Mouse (Mus musculus) embryonic facial prominence, embryonic 13.5 days (tissue): ENCODE measurements around the gene Gtpbp4. TPM values are rescaled to one million over a fixed set of nuclear protein-coding genes. Genes with fewer than 3 reads are reported as not detected.
A peak's percentile ranks its signal among the peaks of the same experiment; 100 is the strongest.

Experiments used
- ATAC-seq: fragments of 200-750 bp; cut with Nextera tagmentation; 2 replicates; pipeline ENCODE4 v1.8.0; 2017; ENCODE audit warnings: low read depth; ENCODE audit not compliant: insufficient number of reproducible peaks, insufficient read depth, low FRiP score, low TSS enrichment
- H3K27ac ChIP-seq: fragments of 300-500 bp; sonication (generic); 2 replicates; pipeline ENCODE4 v1.5.1; 2015; ENCODE audit warnings: moderate library complexity, mild to moderate bottlenecking, inconsistent platforms
- H3K27me3 ChIP-seq: fragments of 300-500 bp; sonication (generic); 2 replicates; pipeline ENCODE4 v1.6.1; 2015; ENCODE audit warnings: mild to moderate bottlenecking, inconsistent platforms
- H3K36me3 ChIP-seq: fragments of 300-500 bp; sonication (generic); 2 replicates; pipeline ENCODE4 v1.6.1; 2015; ENCODE audit warnings: mild to moderate bottlenecking, inconsistent platforms
- H3K4me1 ChIP-seq: fragments of 300-500 bp; sonication (generic); 2 replicates; pipeline ENCODE4 v1.6.1; 2015; ENCODE audit warnings: inconsistent platforms
- H3K4me2 ChIP-seq: fragments of 300-500 bp; sonication (generic); 2 replicates; pipeline ENCODE4 v1.6.1; 2015; ENCODE audit warnings: moderate library complexity, mild to moderate bottlenecking, inconsistent platforms
- H3K4me3 ChIP-seq: fragments of 300-500 bp; sonication (generic); 2 replicates; pipeline ENCODE4 v1.5.1; 2015; ENCODE audit warnings: mild to moderate bottlenecking, inconsistent platforms
- H3K9ac ChIP-seq: fragments of 300-500 bp; sonication (generic); 2 replicates; pipeline ENCODE4 v1.6.1; 2015; ENCODE audit warnings: mild to moderate bottlenecking, inconsistent platforms
- H3K9me3 ChIP-seq: fragments of 300-500 bp; sonication (generic); 2 replicates; pipeline ENCODE4 v1.6.1; 2016; ENCODE audit warnings: inconsistent platforms
- WGBS: fragments of 180-500 bp; shearing (Covaris S2); methylation state at CpG from one replicate; pipeline ENCODE4 v1.1.7; 2015; ENCODE audit warnings: mixed read lengths; 5-methylcytosine and 5-hydroxymethylcytosine counted together
- polyA plus RNA-seq: library from polyadenylated mRNA; unstranded; fragments of >200 nt; fragmentation: Nextera tagmentation; extraction: Ambion mirVana; gene quantifications from 2 replicates; pipeline ENCODE4 v1.2.1, GENCODE M21; 2015

Gtpbp4 gene
- 89.4 and 100 TPM in 2 replicates for polyA plus RNA-seq

DNA sequence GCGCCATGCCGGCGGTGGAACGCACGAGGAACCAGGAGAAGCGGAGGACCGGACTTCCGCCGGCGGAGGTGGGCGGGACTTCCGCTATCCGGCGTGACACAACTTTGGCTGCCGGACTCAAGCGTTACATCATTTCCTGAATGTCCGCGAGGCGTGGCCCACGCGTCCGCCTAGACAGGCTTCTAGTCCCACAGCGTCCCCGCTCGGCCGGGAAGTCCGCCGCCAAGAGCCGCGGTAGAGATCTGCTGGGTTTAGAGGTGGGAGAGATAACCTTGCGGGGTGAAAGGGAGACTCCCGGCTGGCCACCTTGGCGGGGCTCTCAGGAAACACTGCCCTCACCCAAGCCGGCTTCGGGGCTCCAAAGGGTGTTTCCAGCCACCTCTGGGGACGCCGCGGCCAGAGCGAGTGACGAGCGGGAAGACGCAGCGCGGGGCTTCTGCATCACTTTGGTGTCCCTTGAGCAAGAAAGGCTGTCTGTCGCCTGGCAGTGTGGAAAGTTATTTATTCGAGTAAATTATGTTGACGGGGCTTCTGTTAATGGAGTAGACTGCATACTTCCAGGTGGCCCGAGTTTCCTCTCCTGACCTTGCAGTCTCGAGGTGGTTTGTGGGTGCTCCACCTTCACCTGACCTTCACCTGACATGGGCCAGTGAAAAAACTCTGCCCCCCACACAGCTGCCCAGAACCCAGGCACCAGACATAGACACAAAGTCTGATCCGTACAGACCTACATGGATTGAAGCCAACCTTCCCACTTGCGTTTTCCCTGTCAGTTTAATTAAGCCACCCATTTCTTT is at the start of gene Gtpbp4:
TSS of gene Gtpbp4 (minus strand) at position 94 of the 797 bp plus-strand sequence.
- 1% methylated on average over 51 of the region's 51 CpGs for WGBS
- Histone ChIP-seq H3K4me2 (peak within 1 kb of the TSS; percentile 88), H3K4me3 (peak within 1 kb of the TSS; percentile 97), H3K9ac (peak within 1 kb of the TSS; percentile 94), H3K27me3 (no peaks in the 10 kb centered on the region), H3K9me3 (no peaks in the 10 kb centered on the region), H3K36me3 (peaks cover 6% of the 10 kb centered on the region; the same call in 1 of the 2 replicates), H3K27ac (peak within 1 kb of the TSS; percentile 55; the same call in 1 of the 2 replicates), H3K4me1 (peaks cover 9% of the 10 kb centered on the region; the same call in 1 of the 2 replicates)
- ATAC-seq: peak; percentile 96

DNA sequence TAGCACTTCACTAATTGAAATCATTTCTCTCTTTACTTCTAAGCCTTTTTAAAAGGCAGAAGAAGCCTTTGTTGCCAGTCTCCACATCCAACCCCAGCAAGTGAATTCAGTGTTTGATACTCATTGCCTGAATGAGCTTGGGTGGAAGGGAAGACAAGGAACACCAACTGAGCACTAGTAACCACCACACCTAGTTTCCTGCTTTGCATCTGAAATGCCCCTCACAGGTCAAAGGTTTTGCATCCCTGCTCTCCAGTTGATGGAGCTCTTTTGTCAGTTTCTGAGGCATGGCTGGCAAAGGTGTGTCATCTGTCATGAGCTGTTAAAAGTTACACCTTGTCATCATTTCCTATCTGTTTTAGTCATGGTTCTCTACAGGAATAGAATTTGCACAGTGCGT is 48.8 kb upstream of the Gtpbp4 start:
- ATAC-seq: no peak
- Histone ChIP-seq H3K27me3 (no peaks in the 10 kb centered on the region), H3K9me3 (no peaks in the 10 kb centered on the region), H3K4me3 (no peak overlapping the region), H3K4me1 (no peaks in the 10 kb centered on the region), H3K9ac (no peak overlapping the region), H3K36me3 (no peaks in the 10 kb centered on the region), H3K4me2 (no peak overlapping the region), H3K27ac (no peak overlapping the region)
- WGBS: 98% methylated on average over 1 of the region's 1 CpGs

DNA sequence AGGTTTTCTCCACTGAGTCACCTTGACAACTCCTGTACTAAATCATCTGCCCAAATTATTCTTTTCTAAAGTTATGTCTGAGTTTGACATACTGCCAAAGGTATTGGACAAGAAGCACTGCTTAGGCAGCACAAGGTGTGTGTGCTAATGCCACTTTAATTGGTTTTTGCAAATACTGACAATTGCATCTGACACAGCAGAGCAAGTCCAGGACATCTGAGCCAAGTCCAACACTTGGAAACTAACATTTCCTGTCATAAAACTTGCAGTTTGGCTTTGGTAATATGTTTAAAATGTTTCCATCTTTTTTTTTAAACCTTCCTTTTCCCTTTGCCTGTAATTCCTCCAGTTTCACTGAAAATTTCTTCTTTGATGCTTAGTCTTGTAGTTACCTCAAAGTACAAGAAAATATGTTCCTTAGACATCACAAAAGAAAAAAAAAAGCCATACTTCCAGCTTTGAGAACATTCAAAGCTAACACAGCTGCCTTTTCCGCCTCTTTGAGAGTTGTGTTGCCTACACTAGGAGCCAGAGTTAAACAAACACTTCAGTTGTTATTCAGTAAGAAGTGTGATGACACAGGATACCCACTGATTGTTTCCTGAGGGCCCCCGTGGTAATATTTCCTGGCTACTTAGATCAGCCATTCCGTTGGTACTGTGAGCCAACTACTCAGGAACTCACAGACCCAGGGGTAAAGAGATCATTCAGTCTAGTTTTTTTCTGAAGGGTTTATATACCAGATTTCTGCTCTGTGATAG is 47.6 kb upstream of the Gtpbp4 start:
- no peak overlapping the region for H3K4me2 ChIP-seq
- ATAC-seq: no peak
- 38% methylated on average over 3 of the region's 3 CpGs for WGBS
- H3K9me3 ChIP-seq: no peaks in the 10 kb centered on the region
- no peaks in the 10 kb centered on the region for H3K27me3 ChIP-seq
- no peaks in the 10 kb centered on the region for H3K4me1 ChIP-seq
- H3K27ac ChIP-seq: no peak overlapping the region
- H3K36me3 ChIP-seq: no peaks in the 10 kb centered on the region
- H3K9ac ChIP-seq: no peak overlapping the region
- H3K4me3 ChIP-seq: no peak overlapping the region

DNA sequence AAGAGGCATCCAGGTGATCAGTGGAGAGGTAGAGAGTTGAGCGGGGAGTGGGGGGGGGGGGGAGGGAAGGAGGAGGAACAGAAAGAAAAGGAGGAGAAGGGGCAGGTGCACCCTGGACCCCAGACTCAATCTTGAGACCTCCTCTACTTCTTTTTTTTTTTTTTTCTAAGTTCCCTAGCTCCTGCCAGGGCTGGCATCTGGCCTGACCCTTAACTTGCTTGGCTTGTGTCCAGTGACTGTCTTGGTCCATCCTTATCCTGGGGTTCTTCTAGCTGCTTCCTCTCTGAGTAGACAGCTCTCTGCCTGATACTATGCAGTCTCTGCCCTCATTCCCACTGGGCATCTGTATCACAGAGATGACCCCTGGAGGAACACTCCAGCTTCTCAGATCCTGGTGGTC is 44.7 kb upstream of the Gtpbp4 start:
- Histone ChIP-seq H3K4me3 (no peak overlapping the region), H3K4me1 (no peaks in the 10 kb centered on the region), H3K36me3 (no peaks in the 10 kb centered on the region), H3K9me3 (no peaks in the 10 kb centered on the region), H3K4me2 (no peak overlapping the region), H3K27ac (no peak overlapping the region), H3K9ac (no peak overlapping the region), H3K27me3 (no peaks in the 10 kb centered on the region)
- 100% methylated on average over 1 of the region's 1 CpGs for WGBS
- no peak for ATAC-seq

DNA sequence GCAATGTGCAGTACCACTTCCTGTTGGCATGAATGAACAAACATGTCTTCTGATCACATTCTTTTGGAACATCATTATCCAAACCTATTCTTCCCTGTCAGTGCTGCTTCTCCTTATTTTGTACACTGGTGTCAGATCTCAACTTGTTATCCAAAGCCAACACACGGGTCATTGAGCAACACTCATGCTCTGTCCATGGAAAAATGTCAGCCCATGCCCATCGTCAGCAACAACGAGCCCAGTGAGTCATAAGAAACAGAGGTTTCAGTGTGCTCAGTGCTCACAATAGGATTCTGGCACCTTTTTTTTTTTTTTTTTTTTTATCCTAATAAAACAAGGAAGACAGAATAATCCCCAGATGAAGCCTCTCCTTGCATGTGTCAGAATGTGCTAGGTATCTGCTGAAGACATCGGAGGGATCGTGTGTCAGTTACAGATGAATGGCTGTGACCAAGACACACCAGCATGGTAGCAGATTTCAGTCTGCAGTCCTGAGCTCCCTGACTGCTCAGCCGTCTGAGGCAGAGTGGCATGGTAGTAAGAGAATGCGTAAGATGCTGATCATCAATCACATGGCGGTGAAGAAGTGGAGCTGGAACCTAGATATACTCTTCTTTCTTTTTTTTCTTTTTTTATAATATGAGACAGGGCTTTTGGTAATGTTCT is 36.2 kb upstream of the Gtpbp4 start:
- H3K9ac ChIP-seq: no peak overlapping the region
- H3K27me3 ChIP-seq: no peaks in the 10 kb centered on the region
- H3K4me1 ChIP-seq: no peaks in the 10 kb centered on the region
- H3K4me2 ChIP-seq: no peak overlapping the region
- no peak overlapping the region for H3K4me3 ChIP-seq
- no peaks in the 10 kb centered on the region for H3K36me3 ChIP-seq
- 81% methylated on average over 8 of the region's 8 CpGs for WGBS
- ATAC-seq: no peak
- no peaks in the 10 kb centered on the region for H3K9me3 ChIP-seq
- H3K27ac ChIP-seq: no peak overlapping the region

DNA sequence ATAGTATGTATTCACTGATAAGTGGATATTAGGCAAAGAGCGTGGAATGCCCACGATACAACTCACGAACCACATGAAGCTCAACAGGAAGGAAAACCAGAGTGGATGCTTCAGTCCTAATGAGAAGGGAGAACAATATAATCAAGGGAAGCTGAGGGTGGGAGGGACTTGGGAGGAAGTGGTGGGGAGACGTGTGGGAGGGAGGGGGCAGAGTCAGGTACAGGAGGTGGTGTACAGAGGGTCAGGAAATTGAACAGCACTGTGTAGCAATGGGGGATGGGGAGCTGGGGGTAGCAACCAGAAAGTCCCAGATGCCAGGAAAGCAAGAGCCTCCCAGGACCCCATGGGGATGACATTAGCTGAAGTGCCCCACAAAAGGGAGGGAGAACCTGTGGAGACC is 34.5 kb upstream of the Gtpbp4 start:
- no peaks in the 10 kb centered on the region for H3K9me3 ChIP-seq
- H3K4me2 ChIP-seq: no peak overlapping the region
- no peak overlapping the region for H3K9ac ChIP-seq
- no peaks in the 10 kb centered on the region for H3K27me3 ChIP-seq
- H3K4me3 ChIP-seq: no peak overlapping the region
- ATAC-seq: no peak
- whole genome bisulfite sequencing: 85% methylated on average over 4 of the region's 4 CpGs
- H3K36me3 ChIP-seq: no peaks in the 10 kb centered on the region
- no peaks in the 10 kb centered on the region for H3K4me1 ChIP-seq
- H3K27ac ChIP-seq: no peak overlapping the region

DNA sequence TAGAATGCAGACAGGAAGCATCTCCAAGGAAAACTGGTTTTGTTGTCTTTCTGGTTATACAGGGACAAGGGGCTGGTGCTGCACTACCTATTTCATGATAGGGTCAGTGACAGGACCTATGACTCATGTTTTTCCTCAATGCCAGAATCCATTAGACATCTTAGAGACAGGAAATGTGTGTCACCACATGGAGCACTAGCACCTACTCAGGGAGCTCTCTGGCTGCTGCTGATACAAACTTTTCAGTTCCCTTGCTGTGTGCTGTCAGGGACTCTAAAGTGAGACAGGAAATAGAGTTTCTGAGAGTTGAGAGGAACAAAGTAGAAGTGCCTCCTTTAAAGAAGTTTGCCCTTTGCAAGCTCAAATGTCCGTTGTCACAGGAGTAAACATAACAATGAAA is 31.4 kb upstream of the Gtpbp4 start:
- Histone ChIP-seq H3K4me3 (no peak overlapping the region), H3K27me3 (no peaks in the 10 kb centered on the region), H3K9ac (no peak overlapping the region), H3K4me1 (no peaks in the 10 kb centered on the region), H3K27ac (no peak overlapping the region), H3K36me3 (no peaks in the 10 kb centered on the region), H3K9me3 (no peaks in the 10 kb centered on the region), H3K4me2 (no peak overlapping the region)
- no peak for ATAC-seq
- WGBS: 59% methylated on average over 1 of the region's 1 CpGs

DNA sequence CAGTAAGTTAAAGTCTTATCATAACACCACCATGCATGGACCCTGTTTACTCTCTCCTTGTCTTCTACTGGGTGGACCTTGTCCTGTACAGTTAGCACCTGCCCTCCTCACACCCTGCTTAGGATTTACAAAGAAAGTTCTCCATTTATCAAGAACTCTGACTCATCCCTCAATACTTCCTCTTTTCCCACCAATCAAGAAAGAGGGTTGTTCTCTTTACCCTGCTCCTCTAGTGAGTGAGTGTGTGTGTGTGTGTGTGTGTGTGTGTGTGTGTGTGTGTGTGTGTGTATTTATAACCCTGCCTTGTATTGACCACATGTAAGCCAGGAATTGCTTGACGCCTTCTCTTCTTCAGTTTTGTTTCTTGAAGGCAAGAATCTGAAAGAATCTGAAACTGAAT is 26.7 kb upstream of the Gtpbp4 start:
- 91% methylated on average over 1 of the region's 1 CpGs for WGBS
- H3K9ac ChIP-seq: no peak overlapping the region
- no peak for ATAC-seq

GRCm38 (mm10) chr13:9021556-9021955 is 25.7 kb upstream of the Gtpbp4 start:
- Histone ChIP-seq H3K27ac (no peak overlapping the region), H3K9me3 (no peaks in the 10 kb centered on the region), H3K4me2 (no peak overlapping the region), H3K27me3 (no peaks in the 10 kb centered on the region), H3K36me3 (no peaks in the 10 kb centered on the region), H3K4me1 (no peaks in the 10 kb centered on the region), H3K9ac (no peak overlapping the region), H3K4me3 (no peak overlapping the region)
- 86% methylated on average over 7 of the region's 7 CpGs for WGBS
- no peak for ATAC-seq

More for the DNA sequence above, 26.7 kb upstream of the Gtpbp4 start:
- Histone ChIP-seq H3K4me2 (no peak overlapping the region), H3K27ac (no peak overlapping the region), H3K4me1 (no peaks in the 10 kb centered on the region), H3K36me3 (no peaks in the 10 kb centered on the region), H3K9me3 (no peaks in the 10 kb centered on the region), H3K27me3 (no peaks in the 10 kb centered on the region), H3K4me3 (no peak overlapping the region)

GRCm38 (mm10) chr13:9019713-9020112 is 23.8 kb upstream of the Gtpbp4 start:
- WGBS: 74% methylated on average over 4 of the region's 4 CpGs
- H3K4me2 ChIP-seq: no peak overlapping the region
- H3K36me3 ChIP-seq: no peaks in the 10 kb centered on the region
- H3K4me1 ChIP-seq: no peaks in the 10 kb centered on the region
- ATAC-seq: no peak
- no peak overlapping the region for H3K4me3 ChIP-seq
- no peak overlapping the region for H3K27ac ChIP-seq
- H3K27me3 ChIP-seq: no peaks in the 10 kb centered on the region
- H3K9me3 ChIP-seq: no peaks in the 10 kb centered on the region
- no peak overlapping the region for H3K9ac ChIP-seq

- no peak for ATAC-seq
- no peaks in the 10 kb centered on the region for H3K36me3 ChIP-seq
- H3K9me3 ChIP-seq: no peaks in the 10 kb centered on the region
- no peak overlapping the region for H3K9ac ChIP-seq
- H3K27ac ChIP-seq: no peak overlapping the region
- no peaks in the 10 kb centered on the region for H3K27me3 ChIP-seq
- no peak overlapping the region for H3K4me3 ChIP-seq
- no peak overlapping the region for H3K4me2 ChIP-seq
- 58% methylated on average over 2 of the region's 2 CpGs for WGBS
- no peaks in the 10 kb centered on the region for H3K4me1 ChIP-seq
Observed at GRCm38 (mm10) chr13:9018974-9019587, 23.2 kb upstream of the Gtpbp4 start.
